Mouse (Mus musculus): ENCODE results near the gene Alad.

DNA sequence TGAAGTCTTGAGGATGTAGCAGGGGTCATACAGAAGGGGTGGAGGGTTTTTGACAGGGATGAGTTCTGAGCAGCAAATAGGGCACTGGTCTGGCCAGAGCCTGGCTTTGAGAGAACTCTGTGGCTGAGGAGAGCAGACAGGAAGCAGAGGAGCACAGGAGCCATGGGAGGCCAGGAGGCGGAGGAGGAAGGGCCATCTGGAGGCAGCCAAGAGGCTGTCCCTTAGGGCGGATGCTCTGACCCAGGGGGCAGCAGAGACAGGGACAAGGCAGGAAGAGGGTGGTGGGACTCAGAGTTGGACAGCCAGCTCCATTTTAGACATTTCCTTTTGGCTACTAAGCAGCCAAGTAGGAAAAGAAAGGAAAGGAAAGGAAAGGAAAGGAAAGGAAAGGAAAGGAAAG lies 3.6 kb downstream of the Alad start:
- TF ChIP-seq POLR2A (IDR thresholded peaks at IDR 0.05; ENCODE audit: insufficient read depth, low read length) (no peak), CTCF (IDR thresholded peaks at IDR 0.05; ENCODE audit: low read depth, low read length) (no peak)

All from ES-Bruce4 (cell line).